Mouse (Mus musculus): Measurements from ENCODE around the gene Maml3.

DNA sequence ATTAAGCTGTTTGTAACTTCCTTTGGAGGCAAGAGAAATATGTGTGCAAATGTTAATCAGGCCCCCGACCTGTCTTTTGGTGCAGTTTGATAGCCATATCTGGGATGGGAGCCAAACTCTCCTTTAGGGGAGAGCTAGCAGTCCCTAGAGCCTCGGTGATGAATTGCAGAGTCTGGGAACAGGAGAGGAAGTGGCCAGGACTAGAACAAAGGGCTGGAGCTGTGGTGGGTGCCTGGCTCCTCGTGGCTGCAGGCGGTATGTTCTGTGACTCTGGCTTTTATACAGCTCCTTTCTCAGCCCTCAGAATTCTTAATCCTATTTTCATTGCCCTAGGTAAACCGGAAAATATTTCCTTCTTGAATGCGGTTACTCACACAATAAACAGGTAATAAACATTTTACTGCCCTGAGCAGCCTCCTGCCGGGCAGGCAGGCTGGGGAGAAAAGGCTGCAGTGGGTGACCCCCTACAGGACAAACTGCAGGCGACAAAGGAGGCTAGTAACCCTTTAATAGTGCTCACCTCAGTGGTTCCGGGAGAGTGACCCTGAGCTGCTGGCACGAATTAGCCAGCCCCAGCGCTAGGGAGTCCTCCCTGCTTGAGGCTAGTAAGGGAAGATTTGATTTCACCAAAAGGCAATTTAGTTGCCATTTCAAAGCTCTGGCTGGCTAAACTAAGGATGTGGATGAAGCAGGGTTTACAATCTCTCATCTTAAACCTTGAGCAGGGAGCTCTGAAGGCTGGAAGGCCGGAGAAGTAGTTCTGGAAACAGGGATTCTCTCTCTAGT lies 365.6 kb downstream of the Maml3 start:
- TF ChIP-seq CTCF (IDR thresholded peaks at IDR 0.05) (peak; percentile 52), EP300 (IDR thresholded peaks at IDR 0.05) (no peak)

All from lung, postnatal 0 days (tissue).